In the genomic region with DNA sequence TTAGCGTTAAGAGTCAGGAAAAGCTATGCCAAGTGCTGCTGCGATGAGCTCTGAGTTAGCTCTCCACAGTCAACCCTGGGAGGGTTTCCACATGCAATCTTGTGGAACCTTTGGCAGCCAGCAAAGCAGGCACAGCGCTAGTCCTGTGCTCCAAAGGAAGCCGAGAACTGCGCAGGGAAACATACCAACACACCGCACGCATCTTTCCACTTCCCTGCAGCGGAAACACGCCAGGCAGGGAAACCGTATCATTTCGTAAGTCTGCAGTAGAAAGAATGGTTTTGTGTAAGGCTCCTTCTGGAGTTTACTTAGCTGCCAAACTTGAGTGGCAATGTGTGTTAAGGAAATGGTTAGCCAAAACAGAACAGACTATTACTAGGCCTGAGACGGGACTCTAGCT, we compare ENCODE assay signal across 15 mouse cellular contexts.
DNase-seq lines count a peak whose midpoint lies in the region; ATAC-seq and TF ChIP-seq lines count a peak whose summit lies in the region.
"Had no signal": no experiment of that assay in that cellular context is flagged by ENCODE, and none has a peak within 500 bp of the region (broad histone marks: within the 10 kb centered on the region; RNA-seq: fewer than 3 reads in every experiment).

No protein-coding gene starts in this region.

- no peaks in the 10 kb centered on the region for H3K27me3 ChIP-seq in kidney, adult 2 months (replicated peaks; ENCODE audit: control insufficient read depth, insufficient read depth, low read length)
- no peaks in the 10 kb centered on the region for H3K27me3 ChIP-seq in kidney, embryonic 16.5 days (ENCODE audit: insufficient read depth, low read length)
- H3K27me3 ChIP-seq: hindbrain, embryonic 15.5 days had no signal

- no peak overlapping the region for H3K4me2 ChIP-seq in kidney, embryonic 16.5 days (replicated peaks; ENCODE audit: low read depth, low read length)
- H3K4me2 ChIP-seq: hindbrain, embryonic 15.5 days; lung, embryonic 14.5 days had no signal

- H3K4me1 ChIP-seq in kidney, adult 2 months (ENCODE audit: control insufficient read depth, insufficient read depth, low read length), result peaks cover 9% of the 10 kb centered on the region
- peaks cover 31% of the 10 kb centered on the region for H3K4me1 ChIP-seq in kidney, embryonic 16.5 days (ENCODE audit: insufficient read depth, low read length)
- H3K4me1 ChIP-seq in ES-E14 (ENCODE audit: control insufficient read depth in 2 of 2, insufficient read depth in 2 of 2, low read length in 2 of 2, poor library complexity in 1 of 2), result peaks cover 8 to 25% of the 10 kb centered on the region in 2 experiments

- DNase-seq in gastrocnemius, adult 2 months, result peak; percentile 63
- DNase-seq in gastrocnemius, postnatal 10 days, result no peak
- DNase-seq in kidney, adult 2 months, result no peak
- no peak for DNase-seq in ES-E14 (ENCODE audit: low read depth, low spot score)
- peak; percentile 93 for DNase-seq in fibroblast of lung, adult 2 months (ENCODE audit: low read depth)
- no peak for DNase-seq in right cerebral cortex, postnatal 4 days
- DNase-seq: embryo, embryonic 11 days; kidney, adult 18-20 months; lung, embryonic 14.5 days; midbrain, embryonic 14.5 days; right cerebral cortex, postnatal 14 days; thymus, adult 2 months had no signal

- H3K27ac ChIP-seq in gastrocnemius, adult 2 months, result peak overlapping the region; percentile 68
- 0 out of 2 replicates have a peak overlapping the region, but pooled peaks have one; percentile 14 for H3K27ac ChIP-seq in kidney, adult 2 months (ENCODE audit: insufficient read depth, low read depth, low read length)
- no peak overlapping the region for H3K27ac ChIP-seq in kidney, embryonic 16.5 days (ENCODE audit: low read length)
- no peak overlapping the region for H3K27ac ChIP-seq in ES-E14 (ENCODE audit: insufficient read depth, low read depth, low read length, poor library complexity, severe bottlenecking)
- H3K27ac ChIP-seq: hindbrain, embryonic 15.5 days had no signal

- no peak for TF ChIP-seq POLR2A in kidney, adult 2 months (IDR thresholded peaks at IDR 0.05; ENCODE audit: low read depth, low read length)

- H3K9ac ChIP-seq in kidney, embryonic 16.5 days (replicated peaks; ENCODE audit: low read length), result no peak overlapping the region
- peak overlapping the region; percentile 43; the same call in 1 of the 2 replicates for H3K9ac ChIP-seq in ES-E14 (ENCODE audit: insufficient read depth, low read depth, low read length, poor library complexity, severe bottlenecking)
- H3K9ac ChIP-seq: hindbrain, embryonic 15.5 days; lung, embryonic 14.5 days had no signal

- ATAC-seq in kidney, embryonic 16.5 days (ENCODE audit: low FRiP score, low TSS enrichment), result no peak
- ATAC-seq in CD4-positive, CD25-positive, alpha-beta regulatory T cell, adult 4 months, result no peak

- H3K9me3 ChIP-seq in kidney, embryonic 16.5 days (ENCODE audit: low read length), result no peaks in the 10 kb centered on the region
- no peaks in the 10 kb centered on the region for H3K9me3 ChIP-seq in ES-E14 (ENCODE audit: control insufficient read depth, insufficient read depth, low read depth, low read length)
- H3K9me3 ChIP-seq: hindbrain, embryonic 15.5 days had no signal

- no peak for TF ChIP-seq CTCF in gastrocnemius, adult 2 months (IDR thresholded peaks at IDR 0.05)
- no peak for TF ChIP-seq CTCF in kidney, adult 2 months (conservative IDR thresholded peaks at IDR 0.05; ENCODE audit: insufficient read depth, insufficient read length, low read depth, low read length)

- peak overlapping the region; percentile 35 for H3K4me3 ChIP-seq in gastrocnemius, adult 2 months
- H3K4me3 ChIP-seq in kidney, adult 2 months (ENCODE audit: insufficient read depth, low read depth, low read length), result no peak overlapping the region
- no peak overlapping the region for H3K4me3 ChIP-seq in kidney, embryonic 16.5 days (ENCODE audit: low read length)
- H3K4me3 ChIP-seq in ES-E14 (ENCODE audit: insufficient read depth in 1 of 2, low read depth in 1 of 2, low read length in 2 of 2, poor library complexity in 1 of 2, severe bottlenecking in 1 of 2), result peak overlapping the region; percentile 7 to 58; a peak in 2 of 4 replicates
- H3K4me3 ChIP-seq: hindbrain, embryonic 15.5 days had no signal

- in situ Hi-C loops in ES-E14 (cut with MboI; ENCODE audit: low sequenced_read_pairs in 2 of 2, unreplicated experiment in 2 of 2), result no loop called here

- WGBS in kidney, adult 2 months, result 75% methylated on average over 12 of the region's 12 CpGs
- 90% methylated on average over 12 of the region's 12 CpGs for WGBS in kidney, embryonic 16.5 days

- intact Hi-C loops in gastrocnemius, adult 2 months (cut with DNase I), result no loop called here

- H3K36me3 ChIP-seq in kidney, adult 2 months (ENCODE audit: control insufficient read depth, insufficient read depth, low read length), result no peaks in the 10 kb centered on the region
- no peaks in the 10 kb centered on the region for H3K36me3 ChIP-seq in kidney, embryonic 16.5 days (ENCODE audit: insufficient read depth, low read length)
- no peaks in the 10 kb centered on the region for H3K36me3 ChIP-seq in ES-E14 (ENCODE audit: control insufficient read depth, insufficient read depth, low read length, poor library complexity, severe bottlenecking)
- H3K36me3 ChIP-seq: hindbrain, embryonic 15.5 days had no signal

TF ChIP-seq in ES-E14, 5 proteins besides CTCF, POLR2A, EP300 and RAD21:
- TF ChIP-seq HCFC1 (IDR thresholded peaks at IDR 0.05; ENCODE audit: borderline replicate concordance, insufficient read depth, low read length) (no peak), MAFK (IDR thresholded peaks at IDR 0.05; ENCODE audit: insufficient read depth, low read depth, low read length) (no peak), ZC3H11A (IDR thresholded peaks at IDR 0.05; ENCODE audit: borderline replicate concordance, low read depth, low read length) (no peak), CHD2 (IDR thresholded peaks at IDR 0.05; ENCODE audit: low read depth, low read length) (no peak), ZNF384 (IDR thresholded peaks at IDR 0.05; ENCODE audit: low read depth, low read length) (no peak)
TF ChIP-seq in ES-E14: peak in this region for 0.

Comparison
In these comparisons a context has a peak if more than half of its experiments do, and no peak if none do; other contexts are left out.
1. DNase-seq: peak in gastrocnemius, adult 2 months (single experiment) and fibroblast of lung, adult 2 months (single experiment); none in gastrocnemius, postnatal 10 days (single experiment), kidney, adult 2 months (single experiment), ES-E14 (single experiment) and right cerebral cortex, postnatal 4 days (single experiment).
2. H3K27ac ChIP-seq: peak in gastrocnemius, adult 2 months (single experiment) and kidney, adult 2 months (single experiment); none in kidney, embryonic 16.5 days (single experiment) and ES-E14 (single experiment).
3. H3K4me3 ChIP-seq: peak in gastrocnemius, adult 2 months (single experiment) and ES-E14 (2 of 2); none in kidney, adult 2 months (single experiment) and kidney, embryonic 16.5 days (single experiment).